Mouse (Mus musculus): ENCODE measurements around the gene Pycard. TPM values are rescaled to one million over a fixed set of nuclear protein-coding genes. Genes with fewer than 3 reads are reported as not detected.
A peak's percentile ranks its signal among the peaks of the same experiment; 100 is the strongest.
"Not testable (repeated sequence)": the region's sequence is repeated elsewhere in the genome, so short reads cannot be mapped to it uniquely, and the experiment has no call there.

Gene Pycard
- polyA plus RNA-seq (2012; ENCODE audit: insufficient read depth, low replicate concordance) = 1.1 and 17.0 TPM in 2 replicates

GRCm38 (mm10) chr7:127993341-127993977 lies at the start of gene Pycard:
Pycard (minus strand) TSS chr7:127993867.
- Histone ChIP-seq H3K9me3 (no peaks in the 10 kb centered on the region), H3K36me3 (replicated peaks; ENCODE audit: low read length) (peaks cover 41% of the 10 kb centered on the region), H3K4me1 (peaks cover 44% of the 10 kb centered on the region), H3K4me3 (replicated peaks) (peak within 1 kb of the TSS; percentile 94), H3K27me3 (replicated peaks) (no peaks in the 10 kb centered on the region)
- TF ChIP-seq FLI1 (IDR thresholded peaks at IDR 0.05; ENCODE audit: low read length) (no peak), GATA1 (IDR thresholded peaks at IDR 0.05; ENCODE audit: borderline replicate concordance, low read length) (no peak)

- H3K27me3 ChIP-seq (replicated peaks); H3K4me3 ChIP-seq (replicated peaks); H3K4me1 ChIP-seq; H3K36me3 ChIP-seq (replicated peaks; ENCODE audit: low read length); H3K9me3 ChIP-seq: not testable (repeated sequence)
Observed at GRCm38 (mm10) chr7:128042161-128042820, 48.6 kb upstream of the Pycard start.

- no peak for TF ChIP-seq GATA1 (IDR thresholded peaks at IDR 0.05; ENCODE audit: borderline replicate concordance, low read length)
- no peak for TF ChIP-seq FLI1 (IDR thresholded peaks at IDR 0.05; ENCODE audit: low read length)
- Histone ChIP-seq H3K36me3 (replicated peaks; ENCODE audit: low read length) (no peaks in the 10 kb centered on the region), H3K9me3 (0 out of 2 replicates have a peak, but pooled peaks cover 5% of the 10 kb centered on the region), H3K4me3 (replicated peaks) (no peak overlapping the region), H3K4me1 (peaks cover 12% of the 10 kb centered on the region), H3K27me3 (replicated peaks) (peaks cover 2% of the 10 kb centered on the region)
Observed at GRCm38 (mm10) chr7:128033616-128034015, 39.9 kb upstream of the Pycard start.

GRCm38 (mm10) chr7:128032989-128033293 lies 39.3 kb upstream of the Pycard start:
- 0 out of 2 replicates have a peak, but pooled peaks cover 5% of the 10 kb centered on the region for H3K9me3 ChIP-seq
- TF ChIP-seq FLI1 (IDR thresholded peaks at IDR 0.05; ENCODE audit: low read length) (no peak), GATA1 (IDR thresholded peaks at IDR 0.05; ENCODE audit: borderline replicate concordance, low read length) (no peak)
- peaks cover 3% of the 10 kb centered on the region for H3K27me3 ChIP-seq (replicated peaks)
- no peaks in the 10 kb centered on the region for H3K36me3 ChIP-seq (replicated peaks; ENCODE audit: low read length)
- peaks cover 13% of the 10 kb centered on the region for H3K4me1 ChIP-seq
- no peak overlapping the region for H3K4me3 ChIP-seq (replicated peaks)

GRCm38 (mm10) chr7:128032290-128032988 lies 38.8 kb upstream of the Pycard start:
- Histone ChIP-seq H3K36me3 (replicated peaks; ENCODE audit: low read length) (no peaks in the 10 kb centered on the region), H3K4me1 (peaks cover 18% of the 10 kb centered on the region), H3K27me3 (replicated peaks) (peaks cover 4% of the 10 kb centered on the region), H3K9me3 (0 out of 2 replicates have a peak, but pooled peaks cover 8% of the 10 kb centered on the region), H3K4me3 (replicated peaks) (no peak overlapping the region)
- TF ChIP-seq GATA1 (IDR thresholded peaks at IDR 0.05; ENCODE audit: borderline replicate concordance, low read length) (no peak), FLI1 (IDR thresholded peaks at IDR 0.05; ENCODE audit: low read length) (no peak)

- no peaks in the 10 kb centered on the region for H3K36me3 ChIP-seq (replicated peaks; ENCODE audit: low read length)
- H3K4me3 ChIP-seq (replicated peaks) = no peak overlapping the region
- peaks cover 18% of the 10 kb centered on the region for H3K4me1 ChIP-seq
- TF ChIP-seq FLI1 (IDR thresholded peaks at IDR 0.05; ENCODE audit: low read length) (no peak), GATA1 (IDR thresholded peaks at IDR 0.05; ENCODE audit: borderline replicate concordance, low read length) (no peak)
- 0 out of 2 replicates have a peak, but pooled peaks cover 9% of the 10 kb centered on the region for H3K9me3 ChIP-seq
- peaks cover 4% of the 10 kb centered on the region for H3K27me3 ChIP-seq (replicated peaks)
Observed at GRCm38 (mm10) chr7:128031403-128031976, 37.8 kb upstream of the Pycard start.

GRCm38 (mm10) chr7:128025381-128025780 lies 31.7 kb upstream of the Pycard start:
- no peak for TF ChIP-seq FLI1 (IDR thresholded peaks at IDR 0.05; ENCODE audit: low read length)
- no peak for TF ChIP-seq GATA1 (IDR thresholded peaks at IDR 0.05; ENCODE audit: borderline replicate concordance, low read length)
- Histone ChIP-seq H3K9me3 (peaks cover 45% of the 10 kb centered on the region), H3K4me3 (replicated peaks) (no peak overlapping the region), H3K36me3 (replicated peaks; ENCODE audit: low read length) (peaks cover 12% of the 10 kb centered on the region), H3K27me3 (replicated peaks) (peaks cover 2% of the 10 kb centered on the region), H3K4me1 (peaks cover 30% of the 10 kb centered on the region)

GRCm38 (mm10) chr7:128024932-128025331 lies 31.3 kb upstream of the Pycard start:
- TF ChIP-seq FLI1 (IDR thresholded peaks at IDR 0.05; ENCODE audit: low read length) = no peak
- TF ChIP-seq GATA1 (IDR thresholded peaks at IDR 0.05; ENCODE audit: borderline replicate concordance, low read length) = no peak
- Histone ChIP-seq H3K36me3 (replicated peaks; ENCODE audit: low read length) (peaks cover 12% of the 10 kb centered on the region), H3K27me3 (replicated peaks) (peaks cover 2% of the 10 kb centered on the region), H3K9me3 (peaks cover 50% of the 10 kb centered on the region), H3K4me3 (replicated peaks) (no peak overlapping the region), H3K4me1 (peaks cover 30% of the 10 kb centered on the region)

GRCm38 (mm10) chr7:128024364-128024763 lies 30.7 kb upstream of the Pycard start:
- H3K9me3 ChIP-seq = peaks cover 52% of the 10 kb centered on the region
- peaks cover 2% of the 10 kb centered on the region for H3K27me3 ChIP-seq (replicated peaks)
- peaks cover 12% of the 10 kb centered on the region for H3K36me3 ChIP-seq (replicated peaks; ENCODE audit: low read length)
- peaks cover 30% of the 10 kb centered on the region for H3K4me1 ChIP-seq
- TF ChIP-seq GATA1 (IDR thresholded peaks at IDR 0.05; ENCODE audit: borderline replicate concordance, low read length) (no peak), FLI1 (IDR thresholded peaks at IDR 0.05; ENCODE audit: low read length) (no peak)
- H3K4me3 ChIP-seq (replicated peaks) = no peak overlapping the region
